Mouse (Mus musculus) megakaryocyte, embryonic 14.5 days (primary cell): ENCODE results near the gene Grb2.

Experiments
- FLI1 ChIP-seq: IDR thresholded peaks from 2 replicates; pipeline ENCODE4 v1.6.1; 2012; ENCODE audit warnings: low read length, inconsistent platforms, mixed read lengths
- GATA1 ChIP-seq: IDR thresholded peaks from 3 replicates; pipeline ENCODE4 v1.6.1; 2012; ENCODE audit warnings: mixed read lengths, low read length, inconsistent platforms, borderline replicate concordance

GRCm38 (mm10) chr11:115654128-115654527 lies 54.3 kb downstream of the Grb2 start:
- no peak for TF ChIP-seq FLI1
- no peak for TF ChIP-seq GATA1
